Mouse (Mus musculus) WW6 (cell line): Measurements from ENCODE around the gene Zfhx2.

Experiments used
- DNase-seq: peaks from one replicate; pipeline ENCODE4 v3.0.0-alpha.2; 2013; ENCODE audit warnings: low read depth, low spot score

Gene Zfhx2

GRCm38 (mm10) chr14:55092011-55092577 is at the start of gene Zfhx2:
Gene Zfhx2, minus strand, starts transcription at chr14:55092324.
- peak; percentile 84 for DNase-seq

- DNase-seq, result no peak
These were observed 47.2 kb upstream of the Zfhx2 start for GRCm38 (mm10) chr14:55139313-55139712.

GRCm38 (mm10) chr14:55135676-55136075 is 43.6 kb upstream of the Zfhx2 start:
- DNase-seq, result no peak

GRCm38 (mm10) chr14:55126521-55126920 is 34.4 kb upstream of the Zfhx2 start:
- DNase-seq, result no peak

- no peak for DNase-seq
These were observed 33.6 kb upstream of the Zfhx2 start for GRCm38 (mm10) chr14:55125711-55126110.

GRCm38 (mm10) chr14:55122359-55122758 is 30.2 kb upstream of the Zfhx2 start:
- no peak for DNase-seq

- peak; percentile 73 for DNase-seq
These were observed 29.8 kb upstream of the Zfhx2 start for GRCm38 (mm10) chr14:55121947-55122346.

GRCm38 (mm10) chr14:55119421-55120134 is 27.5 kb upstream of the Zfhx2 start:
- DNase-seq, result no peak

- DNase-seq, result no peak
These were observed 26.7 kb upstream of the Zfhx2 start for GRCm38 (mm10) chr14:55118852-55119251.

GRCm38 (mm10) chr14:55116425-55117200 is 24.5 kb upstream of the Zfhx2 start, which contains the start of gene Jph4:
Gene Jph4, minus strand, starts transcription at chr14:55116935.
- no peak for DNase-seq

GRCm38 (mm10) chr14:55115846-55116245 is 23.7 kb upstream of the Zfhx2 start:
- no peak for DNase-seq

- no peak for DNase-seq
These were observed 22.9 kb upstream of the Zfhx2 start for GRCm38 (mm10) chr14:55114759-55115701.

GRCm38 (mm10) chr14:55113975-55114645 is 22.0 kb upstream of the Zfhx2 start:
- no peak for DNase-seq

GRCm38 (mm10) chr14:55113351-55113974 is 21.3 kb upstream of the Zfhx2 start:
- no peak for DNase-seq

- no peak for DNase-seq
These were observed 19.6 kb upstream of the Zfhx2 start for GRCm38 (mm10) chr14:55111720-55112119.

GRCm38 (mm10) chr14:55110076-55110475 is 18.0 kb upstream of the Zfhx2 start:
- no peak for DNase-seq

- DNase-seq, result no peak
These were observed 17.1 kb upstream of the Zfhx2 start for GRCm38 (mm10) chr14:55109048-55109873.

GRCm38 (mm10) chr14:55108202-55108870 is 16.2 kb upstream of the Zfhx2 start:
- no peak for DNase-seq

- DNase-seq, result no peak
These were observed 14.9 kb upstream of the Zfhx2 start for GRCm38 (mm10) chr14:55106990-55107389.
